Mouse (Mus musculus): Measurements from ENCODE around the gene Pcdh7. TPM values are rescaled to one million over a fixed set of nuclear protein-coding genes. Genes with fewer than 3 reads are reported as not detected.
"Not testable (repeated sequence)": the region's sequence is repeated elsewhere in the genome, so short reads cannot be mapped to it uniquely, and the experiment has no call there.

The Pcdh7 gene
- 3.3 and 3.8 TPM in 2 replicates for polyA plus RNA-seq (2015; fragmentation: Nextera tagmentation; extraction: Ambion mirVana)

GRCm38 (mm10) chr5:57717906-57718875 is at the start of gene Pcdh7:
Gene Pcdh7, plus strand, starts transcription at chr5:57717967.
- H3K27ac ChIP-seq (ENCODE audit: low read length), result peak within 1 kb of the TSS; percentile 90
- H3K27me3 ChIP-seq (replicated peaks; ENCODE audit: control insufficient read depth, insufficient read depth, low read length), result peaks cover 17% of the 10 kb centered on the region; the same call in 1 of the 2 replicates
- WGBS, result under 1% methylated on average over 70 of the region's 70 CpGs
- H3K9ac ChIP-seq (ENCODE audit: low read depth, low read length), result peak within 1 kb of the TSS; percentile 74
- no peaks in the 10 kb centered on the region for H3K9me3 ChIP-seq (ENCODE audit: control insufficient read depth, low read length)
- peak within 1 kb of the TSS; percentile 70 for H3K4me3 ChIP-seq (ENCODE audit: low read length)
- ATAC-seq, result peak; percentile 27
- H3K36me3 ChIP-seq (ENCODE audit: control insufficient read depth, insufficient read depth, low read length), result no peaks in the 10 kb centered on the region
- peaks cover 30% of the 10 kb centered on the region for H3K4me1 ChIP-seq (ENCODE audit: control insufficient read depth, insufficient read depth, low read length)
- H3K4me2 ChIP-seq (ENCODE audit: low read depth, low read length), result peak within 1 kb of the TSS; percentile 96

GRCm38 (mm10) chr5:57676970-57677369 is 40.8 kb upstream of the Pcdh7 start:
- H3K4me1 ChIP-seq (ENCODE audit: control insufficient read depth, insufficient read depth, low read length); H3K27me3 ChIP-seq (replicated peaks; ENCODE audit: control insufficient read depth, insufficient read depth, low read length); H3K4me3 ChIP-seq (ENCODE audit: low read length); H3K9me3 ChIP-seq (ENCODE audit: control insufficient read depth, low read length); H3K36me3 ChIP-seq (ENCODE audit: control insufficient read depth, insufficient read depth, low read length); H3K9ac ChIP-seq (ENCODE audit: low read depth, low read length); H3K27ac ChIP-seq (ENCODE audit: low read length); H3K4me2 ChIP-seq (ENCODE audit: low read depth, low read length); ATAC-seq: not testable (repeated sequence)
- 75% methylated on average over 2 of the region's 2 CpGs for WGBS

DNA sequence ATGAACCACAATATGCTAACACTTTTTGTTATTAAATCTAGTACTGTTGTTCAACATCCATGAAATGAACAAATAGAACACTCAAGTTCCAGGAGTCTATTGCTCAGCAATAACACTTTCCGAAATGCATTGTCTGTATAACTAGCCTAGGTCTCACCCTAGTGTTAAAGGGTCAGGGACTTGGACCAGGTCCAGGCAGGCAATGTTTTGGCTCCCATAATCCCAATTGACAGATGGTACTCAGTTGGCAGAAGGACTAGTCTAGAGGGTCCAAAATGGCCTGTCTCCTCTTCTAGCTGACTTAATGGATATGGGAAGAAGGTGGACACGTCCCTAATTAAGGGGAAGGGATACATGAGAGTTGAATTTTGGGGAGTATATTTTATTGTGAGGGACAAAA is 9.4 kb upstream of the Pcdh7 start:
- H3K4me3 ChIP-seq (ENCODE audit: low read length), result no peak overlapping the region
- no peak overlapping the region for H3K4me2 ChIP-seq (ENCODE audit: low read depth, low read length)
- ATAC-seq, result no peak
- H3K9ac ChIP-seq (ENCODE audit: low read depth, low read length), result no peak overlapping the region
- H3K27me3 ChIP-seq (replicated peaks; ENCODE audit: control insufficient read depth, insufficient read depth, low read length), result 0 out of 2 replicates have a peak, but pooled peaks cover 2% of the 10 kb centered on the region
- no peaks in the 10 kb centered on the region for H3K9me3 ChIP-seq (ENCODE audit: control insufficient read depth, low read length)
- H3K27ac ChIP-seq (ENCODE audit: low read length), result no peak overlapping the region
- H3K36me3 ChIP-seq (ENCODE audit: control insufficient read depth, insufficient read depth, low read length), result no peaks in the 10 kb centered on the region
- WGBS, result 90% methylated on average over 2 of the region's 2 CpGs
- H3K4me1 ChIP-seq (ENCODE audit: control insufficient read depth, insufficient read depth, low read length), result no peaks in the 10 kb centered on the region

DNA sequence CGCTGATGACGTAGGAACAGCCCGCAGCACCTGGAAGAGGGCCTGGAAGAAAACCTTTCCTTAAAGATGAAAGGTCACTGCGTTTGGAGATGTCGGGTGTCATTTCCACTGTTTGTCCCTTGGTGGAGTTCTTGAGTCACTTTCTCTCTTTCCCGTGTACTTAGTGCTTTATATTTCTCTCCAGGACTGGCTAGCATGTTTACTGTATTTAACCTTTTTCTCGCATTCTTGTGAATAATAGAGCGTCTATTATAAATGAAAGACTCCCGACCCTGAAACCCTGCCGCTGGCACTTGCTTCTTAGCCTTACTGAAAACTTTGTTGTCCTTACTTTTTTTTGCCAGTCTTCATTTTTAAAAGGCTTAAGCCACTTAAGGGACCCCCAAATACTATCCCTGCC is 3.8 kb upstream of the Pcdh7 start:
- no peak for ATAC-seq
- Histone ChIP-seq H3K9ac (ENCODE audit: low read depth, low read length) (0 out of 2 replicates have a peak overlapping the region, but pooled peaks have one; percentile 17), H3K4me2 (ENCODE audit: low read depth, low read length) (peak overlapping the region; percentile 96), H3K4me1 (ENCODE audit: control insufficient read depth, insufficient read depth, low read length) (peaks cover 10% of the 10 kb centered on the region; the same call in 1 of the 2 replicates), H3K4me3 (ENCODE audit: low read length) (peak overlapping the region; percentile 70), H3K27ac (ENCODE audit: low read length) (no peak overlapping the region), H3K9me3 (ENCODE audit: control insufficient read depth, low read length) (no peaks in the 10 kb centered on the region), H3K27me3 (replicated peaks; ENCODE audit: control insufficient read depth, insufficient read depth, low read length) (peaks cover 9% of the 10 kb centered on the region; the same call in 1 of the 2 replicates), H3K36me3 (ENCODE audit: control insufficient read depth, insufficient read depth, low read length) (no peaks in the 10 kb centered on the region)
- 2% methylated on average over 10 of the region's 10 CpGs for WGBS

DNA sequence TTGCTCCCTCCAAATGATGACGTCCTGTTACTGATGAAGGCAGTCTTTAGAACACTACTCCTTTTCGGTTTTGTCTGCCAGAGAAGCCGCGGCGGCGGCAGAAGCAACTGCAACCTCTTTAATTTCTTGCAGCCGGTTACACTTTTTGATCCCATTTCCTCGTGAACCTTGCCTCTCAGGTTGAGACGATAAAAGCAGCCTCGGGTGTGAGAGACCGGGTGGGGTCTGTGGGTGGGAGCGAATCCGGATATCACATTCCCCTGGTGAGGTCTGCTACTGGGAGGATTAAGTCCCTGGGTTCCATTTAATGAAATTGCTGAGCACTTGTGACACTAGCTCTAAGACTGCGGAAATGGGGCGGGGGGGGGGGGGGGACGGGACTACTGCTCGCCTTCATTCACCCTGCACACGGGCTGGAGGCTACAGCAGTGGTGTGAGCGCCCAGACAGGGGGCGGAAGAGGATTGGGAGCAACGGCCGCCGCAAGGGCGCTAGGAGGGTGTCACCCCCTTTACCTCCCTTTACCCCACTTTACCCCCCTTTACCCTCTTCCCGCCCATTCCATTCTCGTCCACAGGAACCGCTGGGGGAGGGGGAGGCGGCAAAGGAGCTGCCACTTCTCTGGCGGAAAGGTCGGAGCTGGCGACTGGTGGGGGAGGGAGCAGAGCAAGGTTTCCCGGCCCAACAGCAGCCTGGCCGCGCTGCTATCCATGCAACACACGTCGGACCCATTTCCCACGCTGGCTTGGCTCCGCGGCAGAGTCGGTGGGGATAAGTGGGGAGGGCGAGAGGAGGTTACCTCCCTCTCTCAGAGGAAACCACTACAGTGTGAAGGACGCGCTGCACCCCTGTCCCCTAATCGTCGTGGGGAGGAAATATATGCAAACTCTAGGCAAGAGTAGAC is 2.9 kb upstream of the Pcdh7 start:
- Histone ChIP-seq H3K4me2 (ENCODE audit: low read depth, low read length) (peak overlapping the region; percentile 96), H3K27me3 (replicated peaks; ENCODE audit: control insufficient read depth, insufficient read depth, low read length) (peaks cover 15% of the 10 kb centered on the region; the same call in 1 of the 2 replicates), H3K27ac (ENCODE audit: low read length) (peak overlapping the region; percentile 90), H3K9me3 (ENCODE audit: control insufficient read depth, low read length) (no peaks in the 10 kb centered on the region), H3K36me3 (ENCODE audit: control insufficient read depth, insufficient read depth, low read length) (no peaks in the 10 kb centered on the region), H3K4me3 (ENCODE audit: low read length) (peak overlapping the region; percentile 70), H3K9ac (ENCODE audit: low read depth, low read length) (peak overlapping the region; percentile 69), H3K4me1 (ENCODE audit: control insufficient read depth, insufficient read depth, low read length) (peaks cover 18% of the 10 kb centered on the region)
- peak; percentile 45 for ATAC-seq
- WGBS, result under 1% methylated on average over 43 of the region's 45 CpGs

DNA sequence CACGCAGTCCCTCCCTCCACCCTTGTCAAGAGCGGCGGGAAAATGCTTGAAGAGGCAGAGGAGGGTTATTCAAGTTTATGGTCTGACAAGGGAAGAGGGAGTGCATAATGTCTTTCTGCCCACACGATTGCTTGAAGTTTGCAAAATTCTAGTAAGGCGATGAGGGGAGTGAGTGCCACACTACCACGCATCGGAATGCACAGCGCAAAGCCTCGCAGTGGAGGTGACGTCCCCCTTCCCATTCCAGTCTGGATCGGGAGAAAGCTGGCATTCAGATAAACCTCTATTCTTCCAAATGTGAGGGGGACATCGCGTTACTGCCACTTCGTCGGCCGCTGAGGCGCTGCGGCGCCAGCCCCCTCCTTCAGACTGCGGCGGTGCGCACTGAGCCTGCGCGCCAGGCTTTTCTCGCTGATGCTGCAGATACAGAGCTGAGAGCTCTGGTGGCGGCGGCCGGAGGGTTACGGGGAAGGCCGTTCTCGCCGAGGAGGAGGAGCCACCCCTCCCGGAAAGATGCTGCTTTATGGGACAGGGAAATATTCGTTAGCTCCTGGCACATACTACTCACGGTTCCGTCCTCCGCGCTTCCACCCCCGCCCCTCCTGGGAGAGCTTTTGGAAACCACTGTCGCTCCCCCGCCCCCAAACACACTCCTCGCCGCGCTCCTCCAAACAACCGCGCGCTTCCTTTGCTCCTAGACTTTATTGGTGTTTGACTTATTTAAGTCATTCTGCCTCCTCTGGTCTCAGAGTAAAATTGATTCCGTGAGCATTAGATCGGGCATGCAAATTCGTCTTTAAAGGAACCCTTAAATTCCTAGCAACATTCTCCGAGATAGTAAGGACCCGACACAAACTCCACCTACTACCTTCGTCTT is 2.0 kb upstream of the Pcdh7 start:
- H3K9me3 ChIP-seq (ENCODE audit: control insufficient read depth, low read length), result no peaks in the 10 kb centered on the region
- peak overlapping the region; percentile 69 for H3K9ac ChIP-seq (ENCODE audit: low read depth, low read length)
- H3K4me1 ChIP-seq (ENCODE audit: control insufficient read depth, insufficient read depth, low read length), result peaks cover 25% of the 10 kb centered on the region
- H3K27me3 ChIP-seq (replicated peaks; ENCODE audit: control insufficient read depth, insufficient read depth, low read length), result peaks cover 17% of the 10 kb centered on the region; the same call in 1 of the 2 replicates
- peak overlapping the region; percentile 70 for H3K4me3 ChIP-seq (ENCODE audit: low read length)
- ATAC-seq, result peak; percentile 61
- WGBS, result under 1% methylated on average over 53 of the region's 53 CpGs
- peak overlapping the region; percentile 90 for H3K27ac ChIP-seq (ENCODE audit: low read length)
- H3K36me3 ChIP-seq (ENCODE audit: control insufficient read depth, insufficient read depth, low read length), result no peaks in the 10 kb centered on the region
- peak overlapping the region; percentile 96 for H3K4me2 ChIP-seq (ENCODE audit: low read depth, low read length)

DNA sequence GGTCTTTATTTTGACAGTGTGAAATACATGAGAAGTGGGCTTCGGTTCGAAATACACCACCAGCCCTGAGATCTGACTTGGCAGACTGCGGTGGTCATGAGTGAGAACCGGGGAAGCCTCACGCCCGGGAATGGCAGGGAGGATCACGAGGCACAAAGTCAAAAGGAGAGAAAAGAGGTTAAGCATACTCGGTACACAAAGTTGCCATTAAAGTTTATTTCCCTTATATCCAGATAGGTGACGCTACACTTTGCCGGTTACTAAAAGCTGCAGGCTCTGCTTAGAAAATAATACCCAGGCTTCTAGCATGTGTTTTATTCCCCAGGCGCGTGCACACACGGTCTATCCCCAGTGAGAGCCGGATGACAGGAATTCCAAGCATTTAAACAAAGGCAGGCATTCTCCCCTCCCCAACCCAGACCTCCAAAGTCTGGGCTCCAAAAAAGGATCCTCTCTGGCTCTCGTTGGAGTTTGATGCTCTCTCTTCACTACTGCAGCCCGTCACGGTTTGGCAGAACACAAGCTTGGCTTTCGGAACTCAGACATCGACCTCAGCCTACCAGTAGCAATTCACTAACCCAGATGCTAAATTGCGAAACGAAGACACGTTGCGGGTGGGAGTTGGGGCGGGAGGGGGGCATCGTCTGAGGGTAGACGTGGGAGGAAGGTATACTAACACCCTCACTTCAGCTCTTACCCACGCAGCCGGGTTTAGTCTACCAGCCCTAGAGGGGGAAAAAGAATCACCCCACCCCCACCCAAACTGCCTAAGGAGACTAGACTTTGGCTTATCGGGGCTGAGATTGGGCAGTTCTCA is 1.1 kb upstream of the Pcdh7 start:
- peaks cover 17% of the 10 kb centered on the region; the same call in 1 of the 2 replicates for H3K27me3 ChIP-seq (replicated peaks; ENCODE audit: control insufficient read depth, insufficient read depth, low read length)
- H3K4me1 ChIP-seq (ENCODE audit: control insufficient read depth, insufficient read depth, low read length), result peaks cover 28% of the 10 kb centered on the region
- ATAC-seq, result peak; percentile 28
- no peaks in the 10 kb centered on the region for H3K36me3 ChIP-seq (ENCODE audit: control insufficient read depth, insufficient read depth, low read length)
- H3K9ac ChIP-seq (ENCODE audit: low read depth, low read length), result peak overlapping the region; percentile 74
- under 1% methylated on average over 29 of the region's 29 CpGs for WGBS
- peak overlapping the region; percentile 96 for H3K4me2 ChIP-seq (ENCODE audit: low read depth, low read length)
- peak overlapping the region; percentile 70 for H3K4me3 ChIP-seq (ENCODE audit: low read length)
- peak overlapping the region; percentile 90 for H3K27ac ChIP-seq (ENCODE audit: low read length)
- H3K9me3 ChIP-seq (ENCODE audit: control insufficient read depth, low read length), result no peaks in the 10 kb centered on the region
